Mouse (Mus musculus) heart, adult 18-20 months (tissue): Measurements from ENCODE around the gene Btla. TPM values are rescaled to one million over a fixed set of nuclear protein-coding genes. Genes with fewer than 3 reads are reported as not detected.

Experiments used
- DNase-seq, 2 experiments: peaks; one replicate each; pipeline ENCODE4 v3.0.0; 2021 to 2022; ENCODE audit warnings: mixed read lengths in 1 of 2
- total RNA-seq, 2 experiments: library from RNA; stranded (reverse); gene quantifications; 2 replicates each; pipeline ENCODE4 v1.2.3; 2021

Gene Btla
- total RNA-seq, 2 experiments from 2014 or later: 0.99 to 4.3 TPM

DNA sequence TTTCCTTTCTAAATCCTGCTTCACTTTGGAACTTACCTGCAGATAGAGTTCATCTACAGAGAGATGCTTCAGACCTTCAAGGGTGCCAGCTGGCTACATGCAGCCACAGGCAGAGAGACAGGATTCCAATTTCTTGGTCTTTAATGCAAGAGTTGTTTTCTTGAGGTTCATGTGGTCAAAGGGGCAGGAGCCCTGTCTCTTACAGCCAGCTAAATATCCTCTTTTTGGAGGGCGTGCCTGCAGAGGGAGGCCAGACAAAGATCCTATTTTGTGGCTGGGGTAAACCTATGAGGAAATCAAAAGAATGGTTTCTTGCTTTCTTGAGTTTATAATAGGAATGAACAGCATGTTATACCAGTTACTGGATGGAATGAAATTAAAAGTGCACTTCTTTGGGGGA lies 33.5 kb downstream of the Btla start:
- no peak for DNase-seq

DNA sequence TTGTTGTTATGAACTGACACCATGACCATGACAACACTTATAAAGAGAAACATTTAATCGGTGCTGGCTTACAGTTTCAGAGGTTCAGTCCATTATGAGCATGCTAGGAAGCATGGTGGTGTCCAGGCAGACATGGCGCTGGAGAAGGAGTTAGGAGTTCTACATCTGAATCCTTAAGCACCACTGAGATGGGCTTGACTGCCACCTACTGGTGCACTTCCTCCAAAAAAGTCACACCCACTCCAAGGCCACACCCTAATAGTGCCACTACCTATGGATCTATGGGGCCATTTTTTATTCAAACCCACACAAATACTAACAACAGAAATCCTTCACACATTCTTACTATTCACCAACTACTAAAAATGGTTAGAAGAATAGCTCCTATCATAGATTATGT lies 35.5 kb downstream of the Btla start:
- DNase-seq: no peak

DNA sequence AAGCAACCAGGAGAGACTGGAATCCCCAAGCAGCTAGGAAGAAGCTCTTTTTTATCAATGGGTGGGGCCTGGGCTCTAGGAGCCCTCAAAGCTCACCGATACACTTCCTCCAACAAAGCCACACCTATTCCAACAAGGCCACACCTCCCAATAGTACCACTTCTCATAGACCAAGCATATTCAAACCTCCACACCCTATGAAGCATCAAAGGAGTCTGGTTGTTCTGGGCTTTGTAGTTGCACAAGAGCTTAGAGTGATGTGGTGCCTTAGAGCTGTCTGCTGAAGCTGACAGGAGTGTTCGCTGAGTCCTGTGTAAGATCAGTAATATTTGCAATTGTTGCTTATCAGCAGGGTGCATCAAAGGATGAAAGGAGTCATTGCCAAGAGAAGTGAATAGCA lies 37.2 kb downstream of the Btla start:
- DNase-seq: no peak

DNA sequence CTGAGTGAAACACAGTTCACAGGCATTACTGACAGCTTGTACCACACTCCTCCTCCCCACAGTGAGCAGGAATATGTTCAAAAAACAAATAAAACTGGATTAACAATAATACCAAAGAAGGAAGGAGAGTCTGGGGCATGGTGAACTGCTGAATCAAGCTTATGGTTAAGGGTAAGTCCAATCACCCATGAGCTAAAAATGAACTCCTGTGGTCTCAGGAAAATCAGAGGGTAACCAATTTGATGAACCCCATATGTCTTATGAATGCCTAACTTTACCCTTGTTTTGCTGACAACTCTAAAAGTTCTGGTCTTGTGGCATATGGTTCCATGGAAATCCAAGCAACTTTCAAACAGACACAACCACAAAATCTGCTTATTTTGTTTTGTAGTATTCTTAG lies 37.9 kb downstream of the Btla start:
- no peak for DNase-seq

DNA sequence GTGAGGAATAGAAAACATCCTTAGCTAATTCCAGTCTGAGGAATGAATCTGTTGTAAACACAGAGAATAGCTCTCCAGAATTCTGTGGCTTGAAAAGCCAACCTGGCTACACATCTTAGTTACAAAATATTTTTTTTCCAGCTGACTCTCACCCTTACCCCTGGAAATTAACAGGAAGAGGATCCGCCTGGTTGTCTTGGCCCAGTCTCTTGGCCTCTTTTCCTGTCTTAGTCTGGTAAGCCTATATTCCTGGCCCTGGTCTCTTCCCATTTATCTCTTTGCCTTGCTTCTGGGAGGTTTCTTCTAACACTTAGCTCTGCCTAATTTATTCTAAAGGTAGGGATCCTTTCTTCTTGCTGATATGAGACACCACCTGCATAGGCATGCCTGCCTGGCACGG lies 45.8 kb downstream of the Btla start:
- DNase-seq: peak; percentile 34 to 68

DNA sequence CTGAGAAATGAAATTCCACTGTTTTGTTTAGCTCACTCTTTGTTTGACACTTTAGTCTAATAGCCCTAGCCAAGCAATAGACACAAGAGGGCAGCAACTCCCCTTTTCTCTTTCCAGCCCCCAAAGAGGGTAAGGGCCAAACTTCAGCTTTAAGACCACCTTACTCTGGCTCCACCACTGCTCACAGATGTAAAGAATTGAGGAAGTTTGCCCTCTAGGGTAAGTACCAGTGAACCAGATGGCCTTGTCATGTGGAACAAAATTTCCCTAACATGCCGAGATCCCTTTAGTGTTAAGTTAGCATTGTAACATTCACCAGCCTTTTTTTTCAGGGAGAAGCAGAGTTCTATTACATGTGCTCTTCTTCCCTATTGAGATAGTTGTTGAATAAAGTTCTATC lies 59.0 kb downstream of the Btla start:
- DNase-seq: peak; percentile 27 to 54

DNA sequence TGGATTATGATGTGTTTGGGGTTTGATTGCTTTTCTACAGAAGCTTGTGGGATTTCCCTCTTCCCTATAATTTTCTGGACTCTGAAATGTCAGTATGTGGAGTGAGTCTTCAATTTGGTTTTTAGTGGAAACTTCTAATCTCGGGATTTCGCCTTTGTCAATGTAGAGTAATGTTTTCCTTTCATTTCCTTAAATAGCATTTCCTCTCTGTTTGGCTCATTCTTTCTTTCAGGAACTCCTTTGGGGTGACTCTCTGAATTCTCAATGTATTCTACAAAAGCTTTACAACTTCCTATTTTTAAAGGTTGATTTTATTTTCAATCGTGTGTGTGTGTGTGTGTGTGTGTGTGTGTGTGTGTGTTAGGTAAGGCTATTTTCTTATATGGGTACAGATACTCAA lies 73.7 kb downstream of the Btla start:
- DNase-seq: no peak

Other genes with a start within 250 kb of the Btla start
- gene Ccdc80, start 130.9 kb upstream of the Btla start, total RNA-seq: 10 to 100 TPM; 48.8 to 52.1 TPM
- gene Slc35a5, start 65.6 kb upstream of the Btla start, total RNA-seq: 10 to 100 TPM; 10.8 to 11.9 TPM
- 10 to 100 TPM; 18.8 to 19.1 TPM for gene Atg3, start 65.5 kb upstream of the Btla start, total RNA-seq
- gene Cd200, start 184.7 kb downstream of the Btla start, total RNA-seq: 10 to 100 TPM; 53.2 to 57.0 TPM